Mouse (Mus musculus) thymus, postnatal 10 days (tissue): ENCODE data around the gene Pcf11.

Source experiments
- DNase-seq, 2 experiments: peaks; one replicate each; pipeline ENCODE4 v3.0.0; 2021; ENCODE audit warnings: low spot score in 2 of 2

The Pcf11 gene

GRCm38 (mm10) chr7:92637021-92637625 lies 32.6 kb downstream of the Pcf11 start, which contains the start of gene Ankrd42:
Gene Ankrd42 (minus strand): TSS chr7:92637142.
- DNase-seq = peak; percentile 80 to 87

DNA sequence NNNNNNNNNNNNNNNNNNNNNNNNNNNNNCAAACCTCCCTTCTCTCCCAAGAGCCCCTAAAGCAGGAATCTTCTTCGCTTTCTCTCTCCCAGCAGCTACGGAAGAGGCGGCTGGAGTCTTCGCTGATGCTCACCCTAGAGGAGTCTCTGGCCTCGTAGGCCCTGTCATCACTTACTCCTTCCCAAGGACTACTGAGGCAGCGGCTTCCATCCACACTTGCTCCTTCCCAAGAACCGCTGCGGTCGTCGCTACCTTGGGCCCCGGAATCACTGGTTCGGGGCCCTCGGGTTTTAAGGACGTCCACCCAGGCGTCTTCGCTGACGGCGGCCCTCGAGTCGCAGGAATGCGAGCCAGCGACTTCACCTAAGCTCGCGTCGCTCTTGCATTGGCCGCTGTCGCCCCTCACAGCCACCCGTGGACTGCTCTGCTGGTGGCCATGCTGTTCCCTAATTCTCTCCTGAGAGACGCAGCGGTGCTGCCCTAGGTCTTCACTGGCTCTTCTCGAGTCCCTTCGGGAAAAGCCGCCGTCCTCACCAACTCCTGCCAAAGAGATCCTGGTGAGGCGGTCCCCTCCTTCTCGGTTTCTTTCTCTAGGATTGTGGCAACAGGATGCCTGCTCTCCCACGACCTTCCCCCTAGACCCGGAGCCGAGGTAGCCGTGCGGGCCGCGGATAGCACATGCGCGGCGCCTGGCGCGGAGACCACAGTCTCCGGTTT lies 33.3 kb downstream of the Pcf11 start:
- DNase-seq = no peak

GRCm38 (mm10) chr7:92630167-92630566 lies 39.6 kb downstream of the Pcf11 start:
- DNase-seq = peak in 1 of 2 experiments; percentile 13

DNA sequence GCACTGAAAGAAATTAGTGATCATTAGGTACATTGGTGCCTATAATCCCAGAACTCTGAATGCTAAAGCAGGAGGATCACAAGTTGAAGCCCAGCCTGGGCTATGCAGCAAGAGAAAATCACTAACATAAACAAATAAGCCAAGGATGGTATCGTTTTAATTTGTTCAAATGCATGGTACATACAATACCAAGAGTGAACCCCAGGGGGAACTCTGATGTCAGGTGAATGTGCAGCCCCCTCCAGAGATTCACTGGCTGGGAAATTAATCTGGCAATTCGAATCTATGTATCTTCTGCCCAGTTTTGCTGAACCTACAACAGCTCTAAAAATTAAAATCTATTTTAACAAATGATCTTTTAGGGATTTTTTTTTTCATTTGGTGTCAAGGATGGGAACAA lies 45.2 kb downstream of the Pcf11 start:
- DNase-seq = peak in 1 of 2 experiments; percentile 38

DNA sequence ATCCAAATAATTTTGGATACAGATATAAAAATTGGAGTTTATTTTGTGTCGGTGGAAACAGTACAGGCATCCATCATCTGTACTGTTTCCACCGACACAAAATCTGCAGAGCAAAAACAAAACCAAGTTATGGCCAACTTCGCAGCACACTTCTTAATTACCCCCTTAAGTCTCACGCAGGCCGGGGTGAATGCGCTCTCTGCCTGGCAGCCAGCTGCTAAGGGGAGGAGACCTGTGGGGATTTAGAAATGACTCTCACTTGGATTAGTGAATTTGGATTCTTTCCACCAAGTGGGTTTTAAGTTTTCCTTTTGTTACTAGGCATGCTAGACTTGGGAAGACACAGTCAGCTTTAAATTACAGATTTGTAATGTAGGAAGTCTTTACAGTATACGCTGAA lies 58.9 kb downstream of the Pcf11 start:
- no peak for DNase-seq

DNA sequence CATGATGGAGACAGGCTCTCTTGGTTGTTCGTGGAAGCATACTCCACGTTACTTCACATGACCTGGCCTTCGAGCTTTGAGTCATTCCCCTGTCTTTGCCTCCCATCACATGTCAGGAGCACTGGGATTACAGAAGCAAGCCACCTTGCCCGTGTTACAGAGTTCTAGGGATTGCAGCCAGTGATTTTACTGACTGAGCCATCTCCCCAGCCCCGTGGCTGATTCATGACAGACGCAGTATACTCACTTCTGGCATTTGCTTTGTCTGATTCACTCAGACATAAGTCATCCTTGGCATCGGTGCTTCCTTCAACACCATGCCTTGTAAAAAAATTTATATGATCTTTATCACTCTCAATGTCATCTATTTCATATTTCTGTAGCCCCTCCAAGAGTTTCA lies 64.8 kb downstream of the Pcf11 start:
- DNase-seq = no peak
